8 mouse cellular contexts compared by ENCODE assay signal in genomic region chr8:80913016-80913748, GRCm38 (mm10). TPM values are rescaled to one million over a fixed set of nuclear protein-coding genes. Genes with fewer than 3 reads are reported as not detected.
A peak's percentile ranks its signal among the peaks of the same experiment; 100 is the strongest.
DNase-seq lines count a peak whose midpoint lies in the region; ATAC-seq and TF ChIP-seq lines count a peak whose summit lies in the region.

No protein-coding gene starts in this region.

- peak; percentile 79 for ATAC-seq in heart, embryonic 15.5 days (replicated peaks; ENCODE audit: insufficient number of reproducible peaks, insufficient read depth, low FRiP score, low read depth)
- ATAC-seq in limb, embryonic 14.5 days (ENCODE audit: low FRiP score, low read depth), result peak; percentile 64

- TF ChIP-seq POLR2A in limb, embryonic 14.5 days (IDR thresholded peaks at IDR 0.05; ENCODE audit: borderline replicate concordance, extremely low read depth, insufficient read depth, insufficient read length), result no peak

- intact Hi-C loops in left cerebral cortex, postnatal 4 days (cut with DNase I), result no loop called here

- WGBS in heart, embryonic 15.5 days, result 92% methylated on average over 1 of the region's 1 CpGs
- 89% methylated on average over 1 of the region's 1 CpGs for WGBS in limb, embryonic 14.5 days

- peak; percentile 16 for DNase-seq in left cerebral cortex, postnatal 4 days
- DNase-seq in left cerebral cortex, adult 8-10 months (ENCODE audit: low spot score in 2 of 2), result no peak
- DNase-seq in brain, embryonic 18.5 days (ENCODE audit: low read depth, low spot score), result peak; percentile 40
- peak; percentile 83 for DNase-seq in limb, embryonic 14.5 days (ENCODE audit: low spot score)
- no peak for DNase-seq in spleen, adult 12 weeks (ENCODE audit: low spot score)
- no peak for DNase-seq in yolk sac, embryonic 10.5 days (ENCODE audit: low spot score)
- DNase-seq in cerebellum, adult 9-11 months, result no peak

- no peak overlapping the region for H3K4me3 ChIP-seq in heart, embryonic 15.5 days
- no peak overlapping the region for H3K4me3 ChIP-seq in limb, embryonic 14.5 days (replicated peaks; ENCODE audit: low read length)

- peak overlapping the region; percentile 73 for H3K27ac ChIP-seq in heart, embryonic 15.5 days
- H3K27ac ChIP-seq in limb, embryonic 14.5 days (replicated peaks; ENCODE audit: low read depth, low read length), result peak overlapping the region; percentile 28

- H3K27me3 ChIP-seq in heart, embryonic 15.5 days, result no peaks in the 10 kb centered on the region
- no peaks in the 10 kb centered on the region for H3K27me3 ChIP-seq in limb, embryonic 14.5 days (ENCODE audit: control insufficient read depth, insufficient read depth, low read length)

- H3K9me3 ChIP-seq in heart, embryonic 15.5 days (replicated peaks), result no peaks in the 10 kb centered on the region
- H3K9me3 ChIP-seq in limb, embryonic 14.5 days (ENCODE audit: control insufficient read depth, low read length), result no peaks in the 10 kb centered on the region

- no peak overlapping the region for H3K4me2 ChIP-seq in heart, embryonic 15.5 days
- H3K4me2 ChIP-seq in limb, embryonic 14.5 days (replicated peaks; ENCODE audit: low read depth, low read length, severe bottlenecking), result no peak overlapping the region

- no peak overlapping the region for H3K9ac ChIP-seq in heart, embryonic 15.5 days
- no peak overlapping the region for H3K9ac ChIP-seq in limb, embryonic 14.5 days (ENCODE audit: low read depth, low read length, severe bottlenecking)

- H3K4me1 ChIP-seq in heart, embryonic 15.5 days (replicated peaks), result no peaks in the 10 kb centered on the region
- peaks cover 11% of the 10 kb centered on the region for H3K4me1 ChIP-seq in limb, embryonic 14.5 days (ENCODE audit: control insufficient read depth, insufficient read depth, low read length)

- no peaks in the 10 kb centered on the region for H3K36me3 ChIP-seq in heart, embryonic 15.5 days
- H3K36me3 ChIP-seq in limb, embryonic 14.5 days (ENCODE audit: control insufficient read depth, insufficient read depth, low read length), result no peaks in the 10 kb centered on the region

RNA-seq across cellular contexts. Expression of gene Gab1, which starts 32.9 kb away (rescaled TPM):
- 10 to 100 TPM; 15.0 to 16.1 TPM for total RNA-seq in left cerebral cortex, postnatal 4 days (2021)
- 10 to 100 TPM; 17.7 to 23.4 (median 20.4) TPM for total RNA-seq in left cerebral cortex, adult 8-10 months (2022)
- polyA plus RNA-seq in heart, embryonic 15.5 days (2015; fragmentation: Nextera tagmentation; extraction: Ambion mirVana), result 28.4 and 30.6 TPM in 2 replicates
- 44.8 and 56.3 TPM in 2 replicates for polyA plus RNA-seq in limb, embryonic 14.5 days (2012; rRNA removed)
- polyA plus RNA-seq in limb, embryonic 14.5 days (2014; fragmentation: Nextera tagmentation; extraction: Ambion mirVana), result 41.3 and 47.2 TPM in 2 replicates

Comparison
In these comparisons a context has a peak if more than half of its experiments do, and no peak if none do; other contexts are left out.
1. DNase-seq: peak in left cerebral cortex, postnatal 4 days (single experiment), brain, embryonic 18.5 days (single experiment) and limb, embryonic 14.5 days (single experiment); none in left cerebral cortex, adult 8-10 months (0 of 2), spleen, adult 12 weeks (single experiment), yolk sac, embryonic 10.5 days (single experiment) and cerebellum, adult 9-11 months (single experiment).